Mouse (Mus musculus): Measurements from ENCODE around the gene Dner. TPM values are rescaled to one million over a fixed set of nuclear protein-coding genes. Genes with fewer than 3 reads are reported as not detected.

Gene Dner
- polyA plus RNA-seq, 1 experiment from 2014 or later: 1.1 TPM

- Histone ChIP-seq H3K9me3 (ENCODE audit: control insufficient read depth, low read length) (no peaks in the 10 kb centered on the region), H3K36me3 (ENCODE audit: control insufficient read depth, insufficient read depth, low read length) (no peaks in the 10 kb centered on the region), H3K4me2 (replicated peaks; ENCODE audit: low read depth, low read length) (no peak overlapping the region), H3K4me3 (ENCODE audit: low read length) (no peak overlapping the region), H3K27me3 (ENCODE audit: control insufficient read depth, insufficient read depth, low read length) (no peaks in the 10 kb centered on the region), H3K27ac (ENCODE audit: low read depth, low read length) (no peak overlapping the region), H3K4me1 (ENCODE audit: control insufficient read depth, insufficient read depth, low read length) (no peaks in the 10 kb centered on the region), H3K9ac (ENCODE audit: low read depth, low read length) (no peak overlapping the region)
- 45% methylated on average over 4 of the region's 4 CpGs for WGBS
- ATAC-seq (ENCODE audit: low FRiP score, low TSS enrichment): no peak
These were observed 31.5 kb downstream of the Dner start for GRCm38 (mm10) chr1:84664377-84665118.

- Histone ChIP-seq H3K4me2 (replicated peaks; ENCODE audit: low read depth, low read length) (no peak overlapping the region), H3K4me1 (ENCODE audit: control insufficient read depth, insufficient read depth, low read length) (no peaks in the 10 kb centered on the region), H3K9me3 (ENCODE audit: control insufficient read depth, low read length) (no peaks in the 10 kb centered on the region), H3K27ac (ENCODE audit: low read depth, low read length) (no peak overlapping the region), H3K4me3 (ENCODE audit: low read length) (no peak overlapping the region), H3K9ac (ENCODE audit: low read depth, low read length) (no peak overlapping the region), H3K27me3 (ENCODE audit: control insufficient read depth, insufficient read depth, low read length) (no peaks in the 10 kb centered on the region), H3K36me3 (ENCODE audit: control insufficient read depth, insufficient read depth, low read length) (no peaks in the 10 kb centered on the region)
- WGBS: 95% methylated on average over 2 of the region's 2 CpGs
- no peak for ATAC-seq (ENCODE audit: low FRiP score, low TSS enrichment)
These were observed 49.2 kb downstream of the Dner start for GRCm38 (mm10) chr1:84646781-84647180.

GRCm38 (mm10) chr1:84640463-84640862, 55.6 kb downstream of the Dner start:
- Histone ChIP-seq H3K27me3 (ENCODE audit: control insufficient read depth, insufficient read depth, low read length) (no peaks in the 10 kb centered on the region), H3K4me2 (replicated peaks; ENCODE audit: low read depth, low read length) (no peak overlapping the region), H3K9me3 (ENCODE audit: control insufficient read depth, low read length) (no peaks in the 10 kb centered on the region), H3K9ac (ENCODE audit: low read depth, low read length) (no peak overlapping the region), H3K27ac (ENCODE audit: low read depth, low read length) (no peak overlapping the region), H3K4me1 (ENCODE audit: control insufficient read depth, insufficient read depth, low read length) (no peaks in the 10 kb centered on the region), H3K36me3 (ENCODE audit: control insufficient read depth, insufficient read depth, low read length) (no peaks in the 10 kb centered on the region), H3K4me3 (ENCODE audit: low read length) (no peak overlapping the region)
- ATAC-seq (ENCODE audit: low FRiP score, low TSS enrichment): no peak
- WGBS: 72% methylated on average over 4 of the region's 4 CpGs

- Histone ChIP-seq H3K27me3 (ENCODE audit: control insufficient read depth, insufficient read depth, low read length) (no peaks in the 10 kb centered on the region), H3K27ac (ENCODE audit: low read depth, low read length) (no peak overlapping the region), H3K4me1 (ENCODE audit: control insufficient read depth, insufficient read depth, low read length) (no peaks in the 10 kb centered on the region), H3K9ac (ENCODE audit: low read depth, low read length) (no peak overlapping the region), H3K4me3 (ENCODE audit: low read length) (no peak overlapping the region), H3K4me2 (replicated peaks; ENCODE audit: low read depth, low read length) (no peak overlapping the region), H3K36me3 (ENCODE audit: control insufficient read depth, insufficient read depth, low read length) (no peaks in the 10 kb centered on the region), H3K9me3 (ENCODE audit: control insufficient read depth, low read length) (no peaks in the 10 kb centered on the region)
- no peak for ATAC-seq (ENCODE audit: low FRiP score, low TSS enrichment)
- WGBS: 51% methylated on average over 6 of the region's 6 CpGs
These were observed 59.1 kb downstream of the Dner start for GRCm38 (mm10) chr1:84636890-84637289.

- ATAC-seq (ENCODE audit: low FRiP score, low TSS enrichment): no peak
- H3K27me3 ChIP-seq (ENCODE audit: control insufficient read depth, insufficient read depth, low read length): no peaks in the 10 kb centered on the region
- H3K27ac ChIP-seq (ENCODE audit: low read depth, low read length): no peak overlapping the region
- H3K4me1 ChIP-seq (ENCODE audit: control insufficient read depth, insufficient read depth, low read length): no peaks in the 10 kb centered on the region
- H3K36me3 ChIP-seq (ENCODE audit: control insufficient read depth, insufficient read depth, low read length): no peaks in the 10 kb centered on the region
- H3K4me2 ChIP-seq (replicated peaks; ENCODE audit: low read depth, low read length): no peak overlapping the region
- no peaks in the 10 kb centered on the region for H3K9me3 ChIP-seq (ENCODE audit: control insufficient read depth, low read length)
- H3K4me3 ChIP-seq (ENCODE audit: low read length): no peak overlapping the region
- H3K9ac ChIP-seq (ENCODE audit: low read depth, low read length): no peak overlapping the region
- 62% methylated on average over 6 of the region's 6 CpGs for WGBS
These were observed 67.8 kb downstream of the Dner start for GRCm38 (mm10) chr1:84628244-84628643.

- no peak overlapping the region for H3K4me2 ChIP-seq (replicated peaks; ENCODE audit: low read depth, low read length)
- H3K27me3 ChIP-seq (ENCODE audit: control insufficient read depth, insufficient read depth, low read length): no peaks in the 10 kb centered on the region
- no peak for ATAC-seq (ENCODE audit: low FRiP score, low TSS enrichment)
- H3K36me3 ChIP-seq (ENCODE audit: control insufficient read depth, insufficient read depth, low read length): no peaks in the 10 kb centered on the region
- H3K4me1 ChIP-seq (ENCODE audit: control insufficient read depth, insufficient read depth, low read length): no peaks in the 10 kb centered on the region
- 36% methylated on average over 12 of the region's 12 CpGs for WGBS
- no peaks in the 10 kb centered on the region for H3K9me3 ChIP-seq (ENCODE audit: control insufficient read depth, low read length)
- no peak overlapping the region for H3K9ac ChIP-seq (ENCODE audit: low read depth, low read length)
- no peak overlapping the region for H3K4me3 ChIP-seq (ENCODE audit: low read length)
- no peak overlapping the region for H3K27ac ChIP-seq (ENCODE audit: low read depth, low read length)
These were observed 73.0 kb downstream of the Dner start for GRCm38 (mm10) chr1:84622978-84623554.

- WGBS: 55% methylated on average over 3 of the region's 3 CpGs
- Histone ChIP-seq H3K4me2 (replicated peaks; ENCODE audit: low read depth, low read length) (no peak overlapping the region), H3K27ac (ENCODE audit: low read depth, low read length) (no peak overlapping the region), H3K4me1 (ENCODE audit: control insufficient read depth, insufficient read depth, low read length) (no peaks in the 10 kb centered on the region), H3K27me3 (ENCODE audit: control insufficient read depth, insufficient read depth, low read length) (no peaks in the 10 kb centered on the region), H3K4me3 (ENCODE audit: low read length) (no peak overlapping the region), H3K9ac (ENCODE audit: low read depth, low read length) (no peak overlapping the region), H3K36me3 (ENCODE audit: control insufficient read depth, insufficient read depth, low read length) (no peaks in the 10 kb centered on the region), H3K9me3 (ENCODE audit: control insufficient read depth, low read length) (no peaks in the 10 kb centered on the region)
- ATAC-seq (ENCODE audit: low FRiP score, low TSS enrichment): peak; percentile 87
These were observed 74.7 kb downstream of the Dner start for GRCm38 (mm10) chr1:84621308-84621707.

GRCm38 (mm10) chr1:84619131-84619760, 76.8 kb downstream of the Dner start:
- no peak overlapping the region for H3K27ac ChIP-seq (ENCODE audit: low read depth, low read length)
- peak; percentile 54; the same call in 1 of the 2 replicates for ATAC-seq (ENCODE audit: low FRiP score, low TSS enrichment)
- no peak overlapping the region for H3K9ac ChIP-seq (ENCODE audit: low read depth, low read length)
- H3K27me3 ChIP-seq (ENCODE audit: control insufficient read depth, insufficient read depth, low read length): no peaks in the 10 kb centered on the region
- H3K4me2 ChIP-seq (replicated peaks; ENCODE audit: low read depth, low read length): peak overlapping the region; percentile 27; the same call in 1 of the 2 replicates
- no peaks in the 10 kb centered on the region for H3K9me3 ChIP-seq (ENCODE audit: control insufficient read depth, low read length)
- 17% methylated on average over 16 of the region's 16 CpGs for WGBS
- no peak overlapping the region for H3K4me3 ChIP-seq (ENCODE audit: low read length)
- no peaks in the 10 kb centered on the region for H3K36me3 ChIP-seq (ENCODE audit: control insufficient read depth, insufficient read depth, low read length)
- H3K4me1 ChIP-seq (ENCODE audit: control insufficient read depth, insufficient read depth, low read length): no peaks in the 10 kb centered on the region

GRCm38 (mm10) chr1:84618094-84618493, 77.9 kb downstream of the Dner start:
- no peaks in the 10 kb centered on the region for H3K27me3 ChIP-seq (ENCODE audit: control insufficient read depth, insufficient read depth, low read length)
- H3K9ac ChIP-seq (ENCODE audit: low read depth, low read length): no peak overlapping the region
- no peaks in the 10 kb centered on the region for H3K36me3 ChIP-seq (ENCODE audit: control insufficient read depth, insufficient read depth, low read length)
- WGBS: 47% methylated on average over 1 of the region's 1 CpGs
- H3K9me3 ChIP-seq (ENCODE audit: control insufficient read depth, low read length): no peaks in the 10 kb centered on the region
- H3K4me3 ChIP-seq (ENCODE audit: low read length): no peak overlapping the region
- no peaks in the 10 kb centered on the region for H3K4me1 ChIP-seq (ENCODE audit: control insufficient read depth, insufficient read depth, low read length)
- H3K4me2 ChIP-seq (replicated peaks; ENCODE audit: low read depth, low read length): no peak overlapping the region
- no peak overlapping the region for H3K27ac ChIP-seq (ENCODE audit: low read depth, low read length)
- ATAC-seq (ENCODE audit: low FRiP score, low TSS enrichment): no peak
